Mouse (Mus musculus): ENCODE measurements around the gene Hnrnpm. TPM values are rescaled to one million over a fixed set of nuclear protein-coding genes. Genes with fewer than 3 reads are reported as not detected.

The Hnrnpm gene
- polyA plus RNA-seq, 1 experiment: 434 TPM

GRCm38 (mm10) chr17:33601947-33602346, 84.7 kb downstream of the Hnrnpm start:
- no peaks in the 10 kb centered on the region for H3K4me1 ChIP-seq (ENCODE audit: control insufficient read depth, insufficient read depth, low read length)
- no peak overlapping the region for H3K4me3 ChIP-seq (ENCODE audit: insufficient read depth, low read length)
- H3K27ac ChIP-seq (ENCODE audit: insufficient read depth, low read length): no peak overlapping the region
- no peak for TF ChIP-seq CTCF (IDR thresholded peaks at IDR 0.05; ENCODE audit: borderline replicate concordance, insufficient read depth, low read length)
- TF ChIP-seq POLR2A (IDR thresholded peaks at IDR 0.05; ENCODE audit: low read depth, low read length): no peak

GRCm38 (mm10) chr17:33600831-33601230, 85.8 kb downstream of the Hnrnpm start:
- H3K27ac ChIP-seq (ENCODE audit: insufficient read depth, low read length): no peak overlapping the region
- no peak overlapping the region for H3K4me3 ChIP-seq (ENCODE audit: insufficient read depth, low read length)
- TF ChIP-seq CTCF (IDR thresholded peaks at IDR 0.05; ENCODE audit: borderline replicate concordance, insufficient read depth, low read length): no peak
- TF ChIP-seq POLR2A (IDR thresholded peaks at IDR 0.05; ENCODE audit: low read depth, low read length): no peak
- no peaks in the 10 kb centered on the region for H3K4me1 ChIP-seq (ENCODE audit: control insufficient read depth, insufficient read depth, low read length)

GRCm38 (mm10) chr17:33599836-33600475, 86.7 kb downstream of the Hnrnpm start:
- no peak overlapping the region for H3K4me3 ChIP-seq (ENCODE audit: insufficient read depth, low read length)
- no peak for TF ChIP-seq POLR2A (IDR thresholded peaks at IDR 0.05; ENCODE audit: low read depth, low read length)
- no peak for TF ChIP-seq CTCF (IDR thresholded peaks at IDR 0.05; ENCODE audit: borderline replicate concordance, insufficient read depth, low read length)
- no peak overlapping the region for H3K27ac ChIP-seq (ENCODE audit: insufficient read depth, low read length)
- no peaks in the 10 kb centered on the region for H3K4me1 ChIP-seq (ENCODE audit: control insufficient read depth, insufficient read depth, low read length)

- Histone ChIP-seq H3K27ac (ENCODE audit: insufficient read depth, low read length) (no peak overlapping the region), H3K4me3 (ENCODE audit: insufficient read depth, low read length) (no peak overlapping the region), H3K4me1 (ENCODE audit: control insufficient read depth, insufficient read depth, low read length) (no peaks in the 10 kb centered on the region)
- TF ChIP-seq POLR2A (IDR thresholded peaks at IDR 0.05; ENCODE audit: low read depth, low read length) (no peak), CTCF (IDR thresholded peaks at IDR 0.05; ENCODE audit: borderline replicate concordance, insufficient read depth, low read length) (no peak)
These were observed 88.2 kb downstream of the Hnrnpm start for GRCm38 (mm10) chr17:33598506-33598905.

- H3K27ac ChIP-seq (ENCODE audit: insufficient read depth, low read length): no peak overlapping the region
- no peak overlapping the region for H3K4me3 ChIP-seq (ENCODE audit: insufficient read depth, low read length)
- TF ChIP-seq POLR2A (IDR thresholded peaks at IDR 0.05; ENCODE audit: low read depth, low read length) (no peak), CTCF (IDR thresholded peaks at IDR 0.05; ENCODE audit: borderline replicate concordance, insufficient read depth, low read length) (no peak)
- H3K4me1 ChIP-seq (ENCODE audit: control insufficient read depth, insufficient read depth, low read length): no peaks in the 10 kb centered on the region
These were observed 89.4 kb downstream of the Hnrnpm start for GRCm38 (mm10) chr17:33597271-33597670.

Other genes starting within 250 kb of the Hnrnpm start
- gene Adamts10, start 162.7 kb downstream of the Hnrnpm start, polyA plus RNA-seq (2011; ENCODE audit: insufficient read length, low read depth, missing spikeins): 53.9 and 62.8 TPM in 2 replicates
- 0.68 and 1.5 TPM in 2 replicates for gene Myo1f, start 131.2 kb downstream of the Hnrnpm start, polyA plus RNA-seq (2011; ENCODE audit: insufficient read length, low read depth, missing spikeins)
- gene Zfp414, start 57.8 kb downstream of the Hnrnpm start, polyA plus RNA-seq (2011; ENCODE audit: insufficient read length, low read depth, missing spikeins): 34.1 and 40.4 TPM in 2 replicates
- not detected in 2 replicates for gene Pram1, start 48.8 kb downstream of the Hnrnpm start, polyA plus RNA-seq (2011; ENCODE audit: insufficient read length, low read depth, missing spikeins)
- gene March2, start 31.8 kb upstream of the Hnrnpm start, polyA plus RNA-seq (2011; ENCODE audit: insufficient read length, low read depth, missing spikeins): 28.8 and 30.4 TPM in 2 replicates
- 78.2 and 87.3 TPM in 2 replicates for gene Rab11b, start 73.7 kb upstream of the Hnrnpm start, polyA plus RNA-seq (2011; ENCODE audit: insufficient read length, low read depth, missing spikeins)
- 9.1 and 11.7 TPM in 2 replicates for gene Angptl4, start 95.0 kb upstream of the Hnrnpm start, polyA plus RNA-seq (2011; ENCODE audit: insufficient read length, low read depth, missing spikeins)
- gene Kank3, start 123.7 kb upstream of the Hnrnpm start, polyA plus RNA-seq (2011; ENCODE audit: insufficient read length, low read depth, missing spikeins): 5.6 and 6.1 TPM in 2 replicates
- gene Rps28, start 137.7 kb upstream of the Hnrnpm start, polyA plus RNA-seq (2011; ENCODE audit: insufficient read length, low read depth, missing spikeins): 2,068 and 2,223 TPM in 2 replicates
- gene Ndufa7, start 137.7 kb upstream of the Hnrnpm start, polyA plus RNA-seq (2011; ENCODE audit: insufficient read length, low read depth, missing spikeins): 212 and 232 TPM in 2 replicates
- 15.8 and 20.3 TPM in 2 replicates for gene Cd320, start 156.2 kb upstream of the Hnrnpm start, polyA plus RNA-seq (2011; ENCODE audit: insufficient read length, low read depth, missing spikeins)
- not detected in 2 replicates for gene Gm7029, start 187.0 kb upstream of the Hnrnpm start, polyA plus RNA-seq (2011; ENCODE audit: insufficient read length, low read depth, missing spikeins)
- gene Kifc1, start 203.8 kb upstream of the Hnrnpm start, polyA plus RNA-seq (2011; ENCODE audit: insufficient read length, low read depth, missing spikeins): 41.9 and 63.1 TPM in 2 replicates
- not detected in 2 replicates for gene Platr17, start 218.3 kb upstream of the Hnrnpm start, polyA plus RNA-seq (2011; ENCODE audit: insufficient read length, low read depth, missing spikeins)
- 23.3 and 26.6 TPM in 2 replicates for gene Daxx, start 222.6 kb upstream of the Hnrnpm start, polyA plus RNA-seq (2011; ENCODE audit: insufficient read length, low read depth, missing spikeins)
- gene Tapbp, start 229.0 kb upstream of the Hnrnpm start, polyA plus RNA-seq (2011; ENCODE audit: insufficient read length, low read depth, missing spikeins): 61.4 and 91.2 TPM in 2 replicates
- gene Zbtb22, start 229.0 kb upstream of the Hnrnpm start, polyA plus RNA-seq (2011; ENCODE audit: insufficient read length, low read depth, missing spikeins): 20.3 and 22.2 TPM in 2 replicates
- 36.1 and 45.1 TPM in 2 replicates for gene Rgl2, start 242.7 kb upstream of the Hnrnpm start, polyA plus RNA-seq (2011; ENCODE audit: insufficient read length, low read depth, missing spikeins)

All from embryonic fibroblast, embryonic 13.5 days (primary cell).